In the genomic region with DNA sequence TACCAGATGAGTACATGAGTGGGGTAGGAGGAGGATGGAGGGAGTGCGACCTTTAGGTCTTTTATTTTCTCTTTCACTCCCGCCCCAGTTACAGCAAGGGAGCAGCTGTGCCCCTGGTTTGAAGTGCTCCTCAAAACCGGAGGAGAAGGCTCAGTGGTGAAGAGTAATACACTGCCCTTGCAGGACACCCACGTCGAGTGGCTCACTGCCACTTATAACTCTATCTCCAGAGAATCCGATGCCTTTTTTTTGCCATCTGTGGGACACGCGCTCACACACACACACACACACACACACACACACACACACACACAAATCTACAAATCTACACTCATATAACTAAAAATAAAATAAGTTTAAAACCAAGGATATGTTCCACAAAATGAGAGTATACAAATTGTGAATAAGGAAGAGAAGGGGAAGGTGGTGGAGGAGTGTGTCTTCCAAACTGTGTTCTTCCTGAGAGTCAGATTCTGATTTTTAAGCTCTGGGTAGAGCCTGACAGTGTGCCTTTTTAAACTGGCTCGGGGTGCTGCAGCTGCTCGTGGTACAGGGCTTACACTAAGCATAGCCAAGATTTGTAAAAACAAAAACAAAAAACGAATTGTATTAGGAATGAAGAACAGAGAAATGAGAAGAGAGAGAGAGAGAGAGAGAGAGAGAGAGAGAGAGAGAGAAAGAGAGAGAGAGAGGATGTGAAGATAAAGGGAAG, we compare ENCODE assay signal across 7 mouse cellular contexts. TPM values are rescaled to one million over a fixed set of nuclear protein-coding genes. Genes with fewer than 3 reads are reported as not detected.
DNase-seq lines count a peak whose midpoint lies in the region; ATAC-seq and TF ChIP-seq lines count a peak whose summit lies in the region.

No protein-coding gene starts in this region.

- no peaks in the 10 kb centered on the region for H3K9me3 ChIP-seq in forebrain, embryonic 14.5 days (replicated peaks; ENCODE audit: control insufficient read depth, low read length)
- H3K9me3 ChIP-seq in limb, embryonic 14.5 days (ENCODE audit: control insufficient read depth, low read length): no peaks in the 10 kb centered on the region
- H3K9me3 ChIP-seq in neural tube, embryonic 15.5 days (replicated peaks): no peaks in the 10 kb centered on the region

- H3K36me3 ChIP-seq in forebrain, embryonic 14.5 days (ENCODE audit: control insufficient read depth, insufficient read depth, low read length): 0 out of 2 replicates have a peak, but pooled peaks cover 10% of the 10 kb centered on the region
- peaks cover 4% of the 10 kb centered on the region; the same call in 1 of the 2 replicates for H3K36me3 ChIP-seq in limb, embryonic 14.5 days (ENCODE audit: control insufficient read depth, insufficient read depth, low read length)
- peaks cover 2% of the 10 kb centered on the region; the same call in 1 of the 2 replicates for H3K36me3 ChIP-seq in neural tube, embryonic 15.5 days

- WGBS in forebrain, embryonic 14.5 days: 84% methylated on average over 11 of the region's 11 CpGs
- WGBS in limb, embryonic 14.5 days: 80% methylated on average over 11 of the region's 11 CpGs
- WGBS in neural tube, embryonic 15.5 days: 89% methylated on average over 11 of the region's 11 CpGs

- H3K4me1 ChIP-seq in forebrain, embryonic 14.5 days (ENCODE audit: control insufficient read depth, insufficient read depth, low read length): peaks cover 9% of the 10 kb centered on the region
- peaks cover 16% of the 10 kb centered on the region for H3K4me1 ChIP-seq in limb, embryonic 14.5 days (ENCODE audit: control insufficient read depth, insufficient read depth, low read length)
- H3K4me1 ChIP-seq in neural tube, embryonic 15.5 days: peaks cover 23% of the 10 kb centered on the region

- peak overlapping the region; percentile 80 for H3K4me2 ChIP-seq in forebrain, embryonic 14.5 days (ENCODE audit: low read length)
- no peak overlapping the region for H3K4me2 ChIP-seq in limb, embryonic 14.5 days (replicated peaks; ENCODE audit: low read depth, low read length, severe bottlenecking)
- peak overlapping the region; percentile 78 for H3K4me2 ChIP-seq in neural tube, embryonic 15.5 days

- H3K9ac ChIP-seq in forebrain, embryonic 14.5 days (ENCODE audit: low read length): no peak overlapping the region
- H3K9ac ChIP-seq in limb, embryonic 14.5 days (ENCODE audit: low read depth, low read length, severe bottlenecking): no peak overlapping the region
- no peak overlapping the region for H3K9ac ChIP-seq in neural tube, embryonic 15.5 days (replicated peaks)

- H3K4me3 ChIP-seq in layer of hippocampus, adult 2 months: peak overlapping the region; percentile 82; the same call in 1 of the 2 replicates
- 0 out of 2 replicates have a peak overlapping the region, but pooled peaks have one; percentile 77 for H3K4me3 ChIP-seq in forebrain, embryonic 14.5 days (ENCODE audit: low read depth, low read length)
- peak overlapping the region; percentile 76; the same call in 1 of the 2 replicates for H3K4me3 ChIP-seq in limb, embryonic 14.5 days (replicated peaks; ENCODE audit: low read length)
- peak overlapping the region; percentile 93; the same call in 1 of the 2 replicates for H3K4me3 ChIP-seq in neural tube, embryonic 15.5 days (replicated peaks)

- no peak overlapping the region for H3K27ac ChIP-seq in layer of hippocampus, adult 2 months
- no peak overlapping the region for H3K27ac ChIP-seq in forebrain, embryonic 14.5 days (ENCODE audit: low read depth, low read length)
- no peak overlapping the region for H3K27ac ChIP-seq in limb, embryonic 14.5 days (replicated peaks; ENCODE audit: low read depth, low read length)
- H3K27ac ChIP-seq in neural tube, embryonic 15.5 days (replicated peaks): no peak overlapping the region

- no peaks in the 10 kb centered on the region for H3K27me3 ChIP-seq in forebrain, embryonic 14.5 days (replicated peaks; ENCODE audit: control insufficient read depth, insufficient read depth, low read length)
- no peaks in the 10 kb centered on the region for H3K27me3 ChIP-seq in limb, embryonic 14.5 days (ENCODE audit: control insufficient read depth, insufficient read depth, low read length)
- H3K27me3 ChIP-seq in neural tube, embryonic 15.5 days (replicated peaks): no peaks in the 10 kb centered on the region

- no peak for DNase-seq in layer of hippocampus, adult 2 months (ENCODE audit: low spot score in 2 of 2)
- DNase-seq in layer of hippocampus, adult 8-10 months (ENCODE audit: low spot score in 2 of 2): no peak
- DNase-seq in forebrain, embryonic 14.5 days (ENCODE audit: low spot score): no peak
- no peak for DNase-seq in limb, embryonic 14.5 days (ENCODE audit: low spot score)
- no peak for DNase-seq in spleen, postnatal 10 days (ENCODE audit: low spot score in 2 of 2)
- no peak for DNase-seq in urinary bladder, postnatal 14 days (ENCODE audit: low spot score)

- TF ChIP-seq CTCF in layer of hippocampus, adult 2 months (conservative IDR thresholded peaks at IDR 0.05): no peak

- TF ChIP-seq POLR2A in limb, embryonic 14.5 days (IDR thresholded peaks at IDR 0.05; ENCODE audit: borderline replicate concordance, extremely low read depth, insufficient read depth, insufficient read length): no peak

- no peak for ATAC-seq in forebrain, embryonic 14.5 days
- ATAC-seq in limb, embryonic 14.5 days (ENCODE audit: low FRiP score, low read depth): no peak
- ATAC-seq in neural tube, embryonic 15.5 days (ENCODE audit: low FRiP score): no peak

RNA-seq across cellular contexts. Expression of a gene that starts 0.9 kb away (rescaled TPM):
- 10 to 100 TPM; 51.8 to 52.4 TPM for total RNA-seq in layer of hippocampus, adult 2 months (2021)
- 10 to 100 TPM; 47.8 to 58.7 (median 53.5) TPM for total RNA-seq in layer of hippocampus, adult 8-10 months (2022)
- polyA plus RNA-seq in forebrain, embryonic 14.5 days (2014; fragmentation: Nextera tagmentation; extraction: Ambion mirVana): 102 TPM in 2 replicates
- 46.6 and 54.9 TPM in 2 replicates for polyA plus RNA-seq in limb, embryonic 14.5 days (2012; rRNA removed)
- 94.5 TPM in 2 replicates for polyA plus RNA-seq in limb, embryonic 14.5 days (2014; fragmentation: Nextera tagmentation; extraction: Ambion mirVana)
- 109 and 115 TPM in 2 replicates for polyA plus RNA-seq in neural tube, embryonic 15.5 days (2015; fragmentation: Nextera tagmentation; extraction: Ambion mirVana)
